Mouse (Mus musculus) heart, embryonic 15.5 days (tissue): Measurements from ENCODE around the gene Sirt1. TPM values are rescaled to one million over a fixed set of nuclear protein-coding genes. Genes with fewer than 3 reads are reported as not detected.

Experiments
- ATAC-seq: fragments of 200-750 bp; cut with Nextera tagmentation; replicated peaks from 2 replicates; pipeline ENCODE4 v1.8.0; 2017; ENCODE audit warnings: low read depth, moderate TSS enrichment; ENCODE audit not compliant: insufficient number of reproducible peaks, insufficient read depth, low FRiP score
- H3K27ac ChIP-seq: fragments of 300-500 bp; sonication (generic); 2 replicates; pipeline ENCODE4 v1.5.1; 2015; ENCODE audit warnings: mild to moderate bottlenecking, inconsistent platforms
- H3K27me3 ChIP-seq: fragments of 300-500 bp; sonication (generic); 2 replicates; pipeline ENCODE4 v1.6.1; 2015; ENCODE audit warnings: inconsistent platforms
- H3K36me3 ChIP-seq: fragments of 300-500 bp; sonication (generic); 2 replicates; pipeline ENCODE4 v1.6.1; 2015; ENCODE audit warnings: mild to moderate bottlenecking, inconsistent platforms
- H3K4me1 ChIP-seq: fragments of 300-500 bp; sonication (generic); replicated peaks from 2 replicates; pipeline ENCODE4 v1.6.1; 2015; ENCODE audit warnings: inconsistent platforms
- H3K4me2 ChIP-seq: fragments of 300-500 bp; sonication (generic); 2 replicates; pipeline ENCODE4 v1.6.1; 2015; ENCODE audit warnings: inconsistent platforms, mild to moderate bottlenecking, moderate library complexity
- H3K4me3 ChIP-seq: fragments of 300-500 bp; sonication (generic); 2 replicates; pipeline ENCODE4 v1.5.1; 2015; ENCODE audit warnings: mild to moderate bottlenecking, inconsistent platforms
- H3K9ac ChIP-seq: fragments of 300-500 bp; sonication (generic); 2 replicates; pipeline ENCODE4 v1.6.1; 2015; ENCODE audit warnings: mild to moderate bottlenecking, inconsistent platforms
- H3K9me3 ChIP-seq: fragments of 300-500 bp; sonication (generic); replicated peaks from 2 replicates; pipeline ENCODE4 v1.6.1; 2016; ENCODE audit warnings: inconsistent platforms
- WGBS: fragments of 180-500 bp; shearing (Covaris S2); methylation state at CpG from one replicate; pipeline ENCODE4 v1.1.7; 2015; ENCODE audit warnings: mixed read lengths; 5-methylcytosine and 5-hydroxymethylcytosine counted together
- polyA plus RNA-seq: library from polyadenylated mRNA; unstranded; fragments of >200 nt; fragmentation: Nextera tagmentation; extraction: Ambion mirVana; gene quantifications from 2 replicates; pipeline ENCODE4 v1.2.1, GENCODE M21; 2015

The Sirt1 gene
- 3.6 and 3.9 TPM in 2 replicates for polyA plus RNA-seq

DNA sequence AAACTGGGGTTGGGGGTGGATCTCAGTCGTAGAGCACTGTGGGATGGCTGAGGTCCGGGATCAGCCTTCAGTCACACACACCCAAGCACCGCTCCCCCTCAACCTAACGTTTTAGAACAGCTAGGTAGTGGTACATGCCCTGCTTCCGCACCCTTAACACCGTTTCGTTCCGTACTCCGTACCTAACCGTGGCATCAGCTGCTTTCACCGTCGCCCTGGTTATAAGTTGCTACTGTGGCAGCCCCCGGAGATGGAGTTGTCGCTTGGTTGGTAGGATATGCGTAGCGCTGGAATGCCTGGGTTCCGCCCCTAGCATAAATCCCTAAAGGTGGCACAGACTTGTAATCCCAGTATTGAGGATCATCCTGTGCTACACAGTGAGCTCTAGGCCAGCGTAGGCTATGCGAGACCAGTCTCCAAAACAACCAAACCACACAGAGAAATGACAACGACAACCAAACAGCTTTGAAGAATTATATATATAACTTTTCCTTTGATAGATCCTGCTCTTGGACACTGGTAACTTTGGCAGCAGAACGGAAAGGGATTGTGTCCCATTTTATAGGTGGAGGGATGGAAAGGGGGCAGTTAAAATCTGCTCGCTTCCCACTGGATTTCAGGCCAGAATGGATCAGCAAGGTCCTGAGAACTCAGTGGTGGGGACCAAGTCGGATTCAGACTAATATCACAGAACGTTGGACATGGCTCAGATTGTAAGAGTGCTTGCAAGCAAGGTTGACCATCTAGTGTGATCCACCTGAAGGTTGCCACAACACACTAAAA lies at the start of gene Sirt1:
Gene Sirt1, minus strand, starts transcription at position 207 of the 783 bp plus-strand sequence.
- WGBS = 5% methylated on average over 24 of the region's 24 CpGs
- Histone ChIP-seq H3K4me3 (peak within 1 kb of the TSS; percentile 65), H3K27ac (peak within 1 kb of the TSS; percentile 70), H3K4me1 (peaks cover 8% of the 10 kb centered on the region; the same call in 1 of the 2 replicates), H3K36me3 (no peaks in the 10 kb centered on the region), H3K4me2 (peak within 1 kb of the TSS; percentile 92), H3K27me3 (no peaks in the 10 kb centered on the region), H3K9ac (peak within 1 kb of the TSS; percentile 72), H3K9me3 (no peaks in the 10 kb centered on the region)
- no peak for ATAC-seq

DNA sequence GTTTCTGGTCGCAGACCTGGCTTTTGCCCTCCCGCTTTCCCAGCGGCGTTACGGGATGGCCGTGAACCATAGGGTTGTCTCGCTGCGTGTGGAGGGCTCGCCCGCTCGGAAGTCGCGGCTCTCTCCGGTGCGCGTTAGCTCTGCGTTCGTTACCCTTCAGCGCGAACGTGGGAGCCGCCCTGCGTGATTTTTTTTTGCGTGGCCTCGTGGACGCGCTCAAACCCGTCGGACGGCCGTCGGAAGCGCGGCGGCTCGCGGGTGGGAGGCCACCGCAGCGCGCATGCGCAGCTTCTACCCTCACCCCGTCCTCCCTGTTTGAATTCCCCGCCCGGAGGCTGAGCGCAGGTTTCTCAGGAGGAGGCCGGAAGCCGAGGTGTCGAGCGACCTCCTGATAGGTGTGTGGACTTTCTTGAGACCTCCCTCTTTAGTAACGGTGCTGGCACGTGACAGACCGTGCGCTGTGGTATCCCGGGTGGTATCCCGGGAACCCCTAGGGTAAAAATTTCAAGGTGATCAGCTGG lies 48.3 kb upstream of the Sirt1 start, which contains the start of gene Ctnna3:
Gene Ctnna3, plus strand, starts transcription at position 314 of the 521 bp plus-strand sequence.
- Histone ChIP-seq H3K9ac (peak within 1 kb of the TSS; percentile 68), H3K4me3 (peak within 1 kb of the TSS; percentile 78), H3K36me3 (no peaks in the 10 kb centered on the region), H3K27ac (peak within 1 kb of the TSS; percentile 80), H3K27me3 (no peaks in the 10 kb centered on the region), H3K9me3 (no peaks in the 10 kb centered on the region), H3K4me1 (0 out of 2 replicates have a peak, but pooled peaks cover 3% of the 10 kb centered on the region), H3K4me2 (peak within 1 kb of the TSS; percentile 73)
- WGBS = under 1% methylated on average over 55 of the region's 55 CpGs
- ATAC-seq = peak; percentile 94

DNA sequence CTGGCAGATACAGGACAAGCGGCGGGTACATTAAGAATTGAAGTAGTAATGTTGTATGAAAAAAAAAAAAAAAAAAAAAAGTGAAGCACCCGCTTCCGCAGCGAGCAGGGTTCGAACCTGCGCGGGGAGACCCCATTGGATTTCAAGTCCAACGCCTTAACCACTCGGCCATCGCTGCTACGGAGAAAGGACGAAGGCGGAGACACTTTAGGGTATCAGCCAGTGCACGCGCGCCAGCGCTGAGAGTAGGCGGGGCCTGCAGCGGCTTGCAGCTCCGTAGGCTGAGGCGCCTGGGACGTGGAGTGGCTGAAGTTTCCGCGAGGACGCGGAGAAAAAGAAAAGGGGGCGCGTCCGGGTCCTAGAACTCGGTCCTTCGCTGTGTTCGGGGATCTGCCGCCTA lies 47.9 kb upstream of the Sirt1 start:
- ATAC-seq = peak; percentile 92

DNA sequence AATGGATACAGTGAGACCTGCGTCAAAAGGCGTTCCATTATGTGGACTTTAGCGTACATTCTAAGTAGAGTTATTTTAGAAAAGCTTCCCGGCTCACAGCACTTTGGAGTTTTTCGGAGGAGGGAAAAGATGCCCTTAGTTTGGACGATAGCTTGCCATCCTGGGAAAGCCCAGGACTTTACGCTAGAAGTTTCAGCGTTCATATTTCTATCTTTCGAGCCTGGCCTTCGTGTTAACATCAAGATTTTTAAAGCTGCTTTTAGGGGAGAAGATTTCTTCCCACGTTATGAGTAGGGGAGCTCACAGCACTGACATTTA lies 47.5 kb upstream of the Sirt1 start:
- Histone ChIP-seq H3K27ac (peak overlapping the region; percentile 53), H3K4me1 (0 out of 2 replicates have a peak, but pooled peaks cover 3% of the 10 kb centered on the region), H3K9ac (peak overlapping the region; percentile 39), H3K4me2 (peak overlapping the region; percentile 73), H3K4me3 (peak overlapping the region; percentile 78), H3K9me3 (no peaks in the 10 kb centered on the region), H3K36me3 (no peaks in the 10 kb centered on the region), H3K27me3 (no peaks in the 10 kb centered on the region)
- WGBS = 2% methylated on average over 11 of the region's 11 CpGs
- no peak for ATAC-seq

More for the DNA sequence above, 47.9 kb upstream of the Sirt1 start:
- WGBS = under 1% methylated on average over 34 of the region's 34 CpGs
- Histone ChIP-seq H3K36me3 (no peaks in the 10 kb centered on the region), H3K4me1 (0 out of 2 replicates have a peak, but pooled peaks cover 3% of the 10 kb centered on the region), H3K4me3 (peak overlapping the region; percentile 78), H3K4me2 (peak overlapping the region; percentile 73), H3K9me3 (no peaks in the 10 kb centered on the region), H3K27me3 (no peaks in the 10 kb centered on the region), H3K9ac (peak overlapping the region; percentile 68), H3K27ac (peak overlapping the region; percentile 80)

GRCm38 (mm10) chr10:63428243-63429022 lies 46.9 kb upstream of the Sirt1 start:
- Histone ChIP-seq H3K9me3 (no peaks in the 10 kb centered on the region), H3K4me3 (peak overlapping the region; percentile 78), H3K4me1 (0 out of 2 replicates have a peak, but pooled peaks cover 3% of the 10 kb centered on the region), H3K9ac (peak overlapping the region; percentile 39), H3K4me2 (peak overlapping the region; percentile 73), H3K27me3 (no peaks in the 10 kb centered on the region), H3K36me3 (no peaks in the 10 kb centered on the region), H3K27ac (peak overlapping the region; percentile 53)
- whole genome bisulfite sequencing = 19% methylated on average over 19 of the region's 19 CpGs
- no peak for ATAC-seq

DNA sequence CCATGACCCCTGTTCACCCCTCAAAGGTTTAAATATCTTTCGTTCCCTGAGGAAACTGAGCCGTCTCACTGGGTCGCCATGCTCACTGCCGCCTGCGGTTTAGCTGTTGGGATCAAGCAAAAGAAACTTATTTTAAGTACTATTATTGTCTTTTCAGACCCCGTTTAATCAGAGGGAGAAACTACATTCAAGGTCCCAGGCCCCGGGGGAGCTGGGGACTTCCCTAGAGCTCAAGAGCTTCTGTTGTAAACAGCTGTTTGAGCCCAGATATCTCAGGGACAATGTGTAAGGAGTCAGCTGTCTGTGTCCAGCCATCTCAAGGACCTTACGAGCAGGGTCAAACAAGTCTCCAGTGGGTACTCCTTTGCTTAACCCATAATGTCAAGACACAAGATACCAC lies 45.6 kb upstream of the Sirt1 start:
- Histone ChIP-seq H3K9me3 (no peaks in the 10 kb centered on the region), H3K4me1 (0 out of 2 replicates have a peak, but pooled peaks cover 3% of the 10 kb centered on the region), H3K4me3 (no peak overlapping the region), H3K27ac (no peak overlapping the region), H3K4me2 (no peak overlapping the region), H3K27me3 (no peaks in the 10 kb centered on the region), H3K36me3 (no peaks in the 10 kb centered on the region), H3K9ac (no peak overlapping the region)
- 78% methylated on average over 8 of the region's 8 CpGs for WGBS
- ATAC-seq = no peak

GRCm38 (mm10) chr10:63424475-63424814 lies 42.9 kb upstream of the Sirt1 start:
- no peaks in the 10 kb centered on the region for H3K27me3 ChIP-seq
- H3K9ac ChIP-seq = no peak overlapping the region
- H3K4me1 ChIP-seq = 0 out of 2 replicates have a peak, but pooled peaks cover 3% of the 10 kb centered on the region
- no peak overlapping the region for H3K4me3 ChIP-seq
- no peak for ATAC-seq
- no peak overlapping the region for H3K4me2 ChIP-seq
- H3K27ac ChIP-seq = no peak overlapping the region
- H3K36me3 ChIP-seq = no peaks in the 10 kb centered on the region
- no peaks in the 10 kb centered on the region for H3K9me3 ChIP-seq

GRCm38 (mm10) chr10:63423591-63424474 lies 42.3 kb upstream of the Sirt1 start:
- ATAC-seq = no peak

DNA sequence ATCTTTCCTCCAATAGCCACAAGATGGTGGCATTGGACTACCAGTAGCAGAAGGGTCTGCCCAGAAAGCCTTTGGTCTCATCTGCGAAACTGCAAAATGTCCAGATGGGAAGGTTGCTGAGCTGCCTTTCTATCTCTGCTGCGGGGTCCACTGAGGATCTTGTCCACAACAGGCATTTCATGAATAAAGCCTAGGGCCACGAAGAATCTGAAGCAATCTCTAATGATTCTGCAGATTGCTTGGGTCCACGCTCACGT lies 41.2 kb upstream of the Sirt1 start:
- WGBS = 85% methylated on average over 5 of the region's 5 CpGs
- no peaks in the 10 kb centered on the region for H3K9me3 ChIP-seq
- H3K4me3 ChIP-seq = no peak overlapping the region
- no peaks in the 10 kb centered on the region for H3K4me1 ChIP-seq
- ATAC-seq = no peak
- H3K27ac ChIP-seq = no peak overlapping the region
- H3K36me3 ChIP-seq = no peaks in the 10 kb centered on the region
- no peaks in the 10 kb centered on the region for H3K27me3 ChIP-seq
- no peak overlapping the region for H3K9ac ChIP-seq
- no peak overlapping the region for H3K4me2 ChIP-seq

More at GRCm38 (mm10) chr10:63423591-63424474, 42.3 kb upstream of the Sirt1 start:
- H3K9ac ChIP-seq = no peak overlapping the region
- WGBS = 80% methylated on average over 9 of the region's 9 CpGs
- H3K27ac ChIP-seq = no peak overlapping the region
- no peaks in the 10 kb centered on the region for H3K9me3 ChIP-seq
- no peak overlapping the region for H3K4me3 ChIP-seq
- H3K36me3 ChIP-seq = no peaks in the 10 kb centered on the region
- 0 out of 2 replicates have a peak, but pooled peaks cover 3% of the 10 kb centered on the region for H3K4me1 ChIP-seq
- H3K4me2 ChIP-seq = no peak overlapping the region
- H3K27me3 ChIP-seq = no peaks in the 10 kb centered on the region

- Histone ChIP-seq H3K4me1 (no peaks in the 10 kb centered on the region), H3K4me3 (no peak within 1 kb of the TSS), H3K27ac (no peak within 1 kb of the TSS), H3K4me2 (no peak within 1 kb of the TSS), H3K9ac (no peak within 1 kb of the TSS), H3K36me3 (no peaks in the 10 kb centered on the region), H3K27me3 (no peaks in the 10 kb centered on the region), H3K9me3 (no peaks in the 10 kb centered on the region)
- ATAC-seq = no peak
- 80% methylated on average over 18 of the region's 18 CpGs for WGBS
Observed at GRCm38 (mm10) chr10:63421739-63422735, 40.5 kb upstream of the Sirt1 start, which contains the start of gene Gm7075. TSS of gene Gm7075 (minus strand) at chr10:63421789.
